Mouse (Mus musculus) intestine, embryonic 14.5 days (tissue): Measurements from ENCODE around the gene Rtp3. TPM values are rescaled to one million over a fixed set of nuclear protein-coding genes. Genes with fewer than 3 reads are reported as not detected.

Experiments used
- ATAC-seq: fragments of 200-750 bp; cut with Nextera tagmentation; replicated peaks from 2 replicates; pipeline ENCODE4 v1.8.0; 2017; ENCODE audit warnings: low read depth, moderate number of reproducible peaks, moderate TSS enrichment, moderate library complexity; ENCODE audit not compliant: low FRiP score, low TSS enrichment
- DNase-seq: peaks from one replicate; pipeline ENCODE4 v3.0.0-alpha.2; 2018; ENCODE audit warnings: low spot score
- H3K27ac ChIP-seq: fragments of 300-500 bp; sonication (generic); 2 replicates; pipeline ENCODE4 v1.5.1; 2014; ENCODE audit warnings: low read depth, mild to moderate bottlenecking, control low read depth
- H3K27me3 ChIP-seq: fragments of 300-500 bp; sonication (generic); replicated peaks from 2 replicates; pipeline ENCODE4 v1.6.1; 2014; ENCODE audit warnings: low read length, control low read depth; ENCODE audit not compliant: control insufficient read depth, insufficient read depth
- H3K36me3 ChIP-seq: fragments of 300-500 bp; sonication (generic); 2 replicates; pipeline ENCODE4 v1.6.1; 2014; ENCODE audit warnings: low read length, control low read depth; ENCODE audit not compliant: control insufficient read depth, insufficient read depth
- H3K4me1 ChIP-seq: fragments of 300-500 bp; sonication (generic); replicated peaks from 2 replicates; pipeline ENCODE4 v1.6.1; 2014; ENCODE audit warnings: low read length, control low read depth, mixed read lengths; ENCODE audit not compliant: control insufficient read depth, insufficient read depth
- H3K4me2 ChIP-seq: fragments of 300-500 bp; sonication (generic); 2 replicates; pipeline ENCODE4 v1.6.1; 2014; ENCODE audit warnings: low read length
- H3K4me3 ChIP-seq: fragments of 300-500 bp; sonication (generic); 2 replicates; pipeline ENCODE4 v1.5.1; 2014; ENCODE audit warnings: low read depth, low read length, control low read depth, mixed read lengths
- H3K9ac ChIP-seq: fragments of 300-500 bp; sonication (generic); 2 replicates; pipeline ENCODE4 v1.6.1; 2014; ENCODE audit warnings: mild to moderate bottlenecking, low read length
- H3K9me3 ChIP-seq: fragments of 300-500 bp; sonication (generic); 2 replicates; pipeline ENCODE4 v1.6.1; 2016; ENCODE audit warnings: low read length, control low read depth; ENCODE audit not compliant: control insufficient read depth
- WGBS: fragments of 180-500 bp; shearing (Covaris S2); extraction: QIAGEN DNeasy Blood & Tissue Kit; methylation state at CpG from one replicate; pipeline ENCODE4 v1.1.7; 2014; 5-methylcytosine and 5-hydroxymethylcytosine counted together
- polyA plus RNA-seq: library from polyadenylated mRNA; unstranded; fragments of >200 nt; fragmentation: Nextera tagmentation; extraction: Ambion mirVana; gene quantifications from 2 replicates; pipeline ENCODE4 v1.2.1, GENCODE M21; 2014

Gene Rtp3
- polyA plus RNA-seq, 1 experiment from 2014 or later: 0.14 TPM

DNA sequence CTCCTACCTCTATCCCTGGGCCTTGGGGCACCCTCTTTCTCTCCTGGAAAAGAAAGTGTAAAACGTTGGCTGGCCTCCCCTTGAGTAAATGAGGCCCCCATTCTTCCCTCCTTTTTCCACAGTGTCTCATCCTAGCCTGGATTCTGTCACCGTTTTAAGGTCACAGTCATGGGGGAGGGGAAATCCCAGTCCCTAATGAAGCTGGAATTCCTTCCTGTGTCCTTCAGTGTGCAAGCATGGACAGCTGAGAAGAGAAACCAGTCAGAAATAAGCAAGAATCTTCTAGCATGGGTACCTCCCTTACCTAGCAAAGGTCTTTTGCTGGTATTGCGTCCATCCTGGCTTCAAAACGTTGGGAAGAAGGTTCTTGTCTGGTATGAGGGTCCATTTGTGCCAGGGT is 1.2 kb downstream of the Rtp3 start:
- H3K27ac ChIP-seq: no peak overlapping the region

DNA sequence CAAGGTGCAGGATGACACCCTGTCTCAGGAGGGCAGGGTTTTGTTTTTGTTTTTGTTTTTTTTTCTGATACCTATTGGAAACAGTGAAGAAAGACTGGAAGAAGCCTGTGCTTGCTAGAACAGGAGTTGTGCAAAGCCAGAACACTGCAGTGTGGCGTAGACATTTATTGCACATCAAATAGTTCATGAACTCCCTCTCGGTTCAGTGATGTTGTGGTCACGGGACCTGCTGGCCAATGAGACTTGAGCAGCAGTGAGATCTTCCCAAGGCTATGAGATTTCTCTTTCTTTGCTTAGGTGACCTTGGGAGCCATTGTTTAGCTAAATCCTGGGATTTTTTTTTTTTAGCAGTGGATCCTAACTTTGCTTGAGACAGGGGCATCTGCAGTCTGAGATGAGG is 2.3 kb downstream of the Rtp3 start:
- no peak overlapping the region for H3K4me2 ChIP-seq
- WGBS: 51% methylated on average over 3 of the region's 3 CpGs
- ATAC-seq: no peak

More for the DNA sequence above, 1.2 kb downstream of the Rtp3 start:
- Histone ChIP-seq H3K9ac (no peak overlapping the region), H3K4me2 (no peak overlapping the region), H3K4me1 (peaks cover 3% of the 10 kb centered on the region; the same call in 1 of the 2 replicates), H3K9me3 (no peaks in the 10 kb centered on the region), H3K36me3 (no peaks in the 10 kb centered on the region), H3K4me3 (no peak overlapping the region), H3K27me3 (no peaks in the 10 kb centered on the region)
- DNase-seq (no peak), ATAC-seq (no peak)
- WGBS: 54% methylated on average over 4 of the region's 4 CpGs

DNA sequence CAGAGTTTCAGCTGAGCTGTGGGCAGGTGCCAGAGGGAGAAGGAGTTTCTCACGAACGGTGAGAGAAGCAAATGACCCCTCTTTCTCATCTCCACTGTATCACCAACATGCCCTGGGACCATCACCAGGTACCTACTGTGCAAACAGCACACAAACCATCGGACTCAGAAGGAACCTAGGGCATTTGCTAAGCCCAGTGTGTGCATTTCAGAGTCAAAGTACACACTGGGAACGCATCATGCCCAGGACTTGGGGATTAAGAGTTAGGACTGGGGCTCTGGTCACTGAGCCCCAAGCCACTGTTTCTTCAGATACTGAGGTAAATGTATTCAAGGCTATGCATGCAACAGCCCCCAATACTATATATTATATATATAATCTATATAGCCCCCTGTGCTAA is 3.1 kb downstream of the Rtp3 start:
- ATAC-seq: no peak
- H3K27me3 ChIP-seq: no peaks in the 10 kb centered on the region
- no peak overlapping the region for H3K27ac ChIP-seq
- H3K4me3 ChIP-seq: no peak overlapping the region
- H3K4me2 ChIP-seq: no peak overlapping the region
- no peaks in the 10 kb centered on the region for H3K36me3 ChIP-seq
- H3K9ac ChIP-seq: no peak overlapping the region
- no peaks in the 10 kb centered on the region for H3K9me3 ChIP-seq
- WGBS: 68% methylated on average over 4 of the region's 4 CpGs
- no peak for DNase-seq
- H3K4me1 ChIP-seq: peaks cover 3% of the 10 kb centered on the region; the same call in 1 of the 2 replicates

More for the DNA sequence above, 2.3 kb downstream of the Rtp3 start:
- DNase-seq: no peak
- Histone ChIP-seq H3K27ac (no peak overlapping the region), H3K4me1 (peaks cover 3% of the 10 kb centered on the region; the same call in 1 of the 2 replicates), H3K36me3 (no peaks in the 10 kb centered on the region), H3K27me3 (no peaks in the 10 kb centered on the region), H3K9ac (no peak overlapping the region), H3K4me3 (no peak overlapping the region), H3K9me3 (no peaks in the 10 kb centered on the region)

DNA sequence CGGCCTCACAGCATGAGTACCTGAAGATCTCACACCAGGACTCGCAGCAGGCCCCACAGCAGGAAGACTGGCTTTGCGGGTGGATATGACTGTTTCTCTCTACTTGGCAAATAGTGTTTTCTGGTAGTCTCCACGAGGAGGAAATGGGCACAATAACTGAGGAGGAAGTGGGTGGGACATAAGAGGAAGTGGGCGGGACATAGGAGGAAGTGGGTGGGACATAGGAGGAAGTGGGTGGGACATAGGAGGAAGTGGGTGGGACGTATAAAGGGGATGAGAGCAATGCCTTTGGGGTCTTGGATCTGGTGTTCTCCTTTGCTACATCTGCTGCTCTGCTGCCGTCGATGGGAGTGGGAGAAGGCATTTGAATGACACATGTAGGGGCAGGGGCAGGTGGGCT is 4.4 kb downstream of the Rtp3 start:
- 90% methylated on average over 8 of the region's 8 CpGs for WGBS
- Histone ChIP-seq H3K36me3 (no peaks in the 10 kb centered on the region), H3K9me3 (no peaks in the 10 kb centered on the region), H3K27me3 (no peaks in the 10 kb centered on the region), H3K9ac (no peak overlapping the region), H3K27ac (no peak overlapping the region), H3K4me1 (peaks cover 3% of the 10 kb centered on the region; the same call in 1 of the 2 replicates), H3K4me3 (no peak overlapping the region), H3K4me2 (no peak overlapping the region)
- DNase-seq: no peak
- ATAC-seq: no peak

DNA sequence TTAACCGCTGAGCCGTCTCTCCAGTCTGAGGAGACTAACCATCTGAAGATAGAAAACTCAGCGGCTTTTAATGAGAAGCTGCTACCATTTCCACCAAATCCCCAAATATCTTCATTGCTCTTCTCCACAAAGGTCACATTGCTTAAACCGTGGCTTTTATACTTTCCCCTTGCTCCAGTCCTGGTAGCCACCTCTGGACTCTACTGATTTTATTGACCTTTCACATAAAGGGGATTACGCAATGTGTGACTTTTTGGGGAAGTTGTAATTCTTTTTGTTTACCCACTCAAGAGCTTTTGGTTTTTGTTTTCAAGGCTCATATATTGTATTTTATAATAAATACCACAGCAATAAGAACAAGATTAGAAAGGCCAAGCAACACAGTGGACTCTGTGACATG is 4.8 kb downstream of the Rtp3 start:
- Histone ChIP-seq H3K9ac (no peak overlapping the region), H3K4me2 (no peak overlapping the region), H3K27ac (no peak overlapping the region), H3K4me1 (peaks cover 3% of the 10 kb centered on the region; the same call in 1 of the 2 replicates), H3K4me3 (no peak overlapping the region), H3K9me3 (no peaks in the 10 kb centered on the region), H3K36me3 (no peaks in the 10 kb centered on the region), H3K27me3 (no peaks in the 10 kb centered on the region)
- ATAC-seq: no peak
- 92% methylated on average over 5 of the region's 5 CpGs for WGBS
- no peak for DNase-seq

DNA sequence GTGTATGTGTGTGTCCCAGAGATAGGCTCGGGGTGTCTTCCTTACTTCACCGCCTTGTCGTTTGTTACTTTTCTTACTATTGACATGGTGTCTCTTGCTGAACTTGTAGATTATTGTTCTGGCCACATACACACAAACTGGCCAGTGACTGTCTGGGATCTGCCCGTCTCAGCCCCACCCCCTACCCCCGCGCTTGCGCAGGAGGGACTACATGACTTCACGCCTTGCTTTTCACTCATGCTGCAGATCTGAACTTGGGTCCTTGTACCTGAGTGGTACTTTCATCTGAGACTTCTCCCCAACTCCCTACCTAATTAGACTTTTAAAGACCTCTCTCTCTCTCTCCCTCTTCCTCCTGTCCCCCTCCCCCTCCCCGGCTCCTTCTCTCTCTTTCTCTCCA is 6.3 kb downstream of the Rtp3 start:
- no peak for ATAC-seq
- DNase-seq: no peak
- H3K4me1 ChIP-seq: no peaks in the 10 kb centered on the region
- no peak overlapping the region for H3K4me3 ChIP-seq
- H3K9ac ChIP-seq: no peak overlapping the region
- no peak overlapping the region for H3K4me2 ChIP-seq
- 91% methylated on average over 9 of the region's 9 CpGs for WGBS
- no peaks in the 10 kb centered on the region for H3K36me3 ChIP-seq
- H3K9me3 ChIP-seq: no peaks in the 10 kb centered on the region
- H3K27me3 ChIP-seq: no peaks in the 10 kb centered on the region
- H3K27ac ChIP-seq: no peak overlapping the region

DNA sequence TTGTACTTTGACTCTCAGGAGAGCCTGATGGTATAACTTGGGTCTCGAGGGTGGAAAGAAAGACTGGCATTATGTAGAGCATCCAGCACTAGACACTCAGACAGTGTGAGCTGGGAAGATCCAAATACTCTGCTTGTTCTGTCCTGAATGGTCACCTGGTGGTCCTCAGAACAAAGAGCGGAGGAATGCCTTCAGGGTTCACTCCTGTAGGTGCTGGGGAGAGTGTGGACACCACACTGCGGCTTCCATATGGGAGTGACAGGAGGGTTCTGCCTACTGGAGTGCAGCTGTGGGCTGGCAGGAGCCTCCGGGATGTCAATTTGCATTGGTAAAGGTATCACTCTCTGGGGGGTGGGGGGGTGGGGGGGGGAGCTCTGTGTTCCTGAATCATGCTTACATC is 8.0 kb downstream of the Rtp3 start:
- ATAC-seq (no peak), DNase-seq (no peak)
- H3K9ac ChIP-seq: no peak overlapping the region
- no peak overlapping the region for H3K27ac ChIP-seq
- no peaks in the 10 kb centered on the region for H3K27me3 ChIP-seq
- WGBS: 68% methylated on average over 4 of the region's 4 CpGs
- no peak overlapping the region for H3K4me2 ChIP-seq
- H3K4me3 ChIP-seq: no peak overlapping the region
- H3K4me1 ChIP-seq: no peaks in the 10 kb centered on the region
- no peaks in the 10 kb centered on the region for H3K9me3 ChIP-seq
- no peaks in the 10 kb centered on the region for H3K36me3 ChIP-seq

DNA sequence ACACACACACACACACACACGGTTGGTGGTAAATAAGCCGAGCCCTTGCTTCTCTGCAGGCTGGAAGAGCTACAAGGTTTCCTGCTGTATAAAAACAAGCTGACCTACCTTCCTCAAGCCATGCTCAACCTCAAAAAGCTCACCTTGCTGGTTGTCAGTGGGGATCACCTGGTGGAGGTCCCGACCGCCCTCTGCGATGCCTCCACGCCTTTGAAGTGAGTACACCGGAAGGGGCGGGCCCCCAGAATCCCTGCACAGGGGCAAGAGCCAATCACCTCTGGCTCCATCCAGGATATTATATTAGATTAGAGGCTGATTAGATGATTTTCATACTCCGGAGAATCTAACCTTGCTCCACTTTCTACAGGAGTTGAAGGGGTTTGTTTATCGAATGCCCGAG is 11.0 kb downstream of the Rtp3 start:
- WGBS: 90% methylated on average over 11 of the region's 11 CpGs
- no peak overlapping the region for H3K4me3 ChIP-seq
- H3K4me1 ChIP-seq: no peaks in the 10 kb centered on the region
- H3K9ac ChIP-seq: no peak overlapping the region
- no peaks in the 10 kb centered on the region for H3K9me3 ChIP-seq
- H3K4me2 ChIP-seq: no peak overlapping the region
- H3K36me3 ChIP-seq: no peaks in the 10 kb centered on the region
- no peaks in the 10 kb centered on the region for H3K27me3 ChIP-seq
- no peak for ATAC-seq
- no peak overlapping the region for H3K27ac ChIP-seq
- no peak for DNase-seq

DNA sequence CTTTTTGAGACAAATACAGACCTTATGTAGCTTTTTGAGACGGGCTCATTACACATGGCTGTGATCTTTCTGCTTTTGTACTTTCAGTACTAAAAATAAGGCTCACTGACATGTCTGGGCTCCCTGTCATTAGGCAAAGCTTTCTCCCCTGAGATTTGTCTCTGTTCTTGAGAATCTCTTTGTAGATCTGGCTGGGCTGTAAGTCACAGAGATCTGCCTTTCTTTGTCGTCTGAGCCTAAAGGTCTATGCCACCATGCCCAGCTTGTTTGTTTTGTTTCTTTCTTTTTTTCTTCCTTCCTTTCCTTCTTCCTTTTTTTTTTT is 24.5 kb downstream of the Rtp3 start:
- ATAC-seq (no peak), DNase-seq (no peak)
- no peaks in the 10 kb centered on the region for H3K4me1 ChIP-seq
- H3K4me2 ChIP-seq: no peak overlapping the region
- 73% methylated on average over 2 of the region's 2 CpGs for WGBS
- H3K9me3 ChIP-seq: no peaks in the 10 kb centered on the region
- H3K9ac ChIP-seq: no peak overlapping the region
- H3K27me3 ChIP-seq: no peaks in the 10 kb centered on the region
- H3K36me3 ChIP-seq: no peaks in the 10 kb centered on the region
- H3K27ac ChIP-seq: no peak overlapping the region
- no peak overlapping the region for H3K4me3 ChIP-seq
